Mouse (Mus musculus) thymus, adult 2 months (tissue): ENCODE data around the gene Swap70.

Source experiments
- CTCF ChIP-seq: fragments of 200-500 bp; IDR thresholded peaks from 2 replicates; pipeline ENCODE4 v1.5.1; 2012; ENCODE audit warnings: mild to moderate bottlenecking, control low read depth, low read length, moderate library complexity, borderline replicate concordance; ENCODE audit not compliant: control insufficient read depth, poor library complexity, insufficient read depth; ENCODE audit errors: extremely low read depth
- POLR2A ChIP-seq: fragments of 200-500 bp; IDR thresholded peaks from 2 replicates; pipeline ENCODE4 v1.6.1; 2012; ENCODE audit warnings: mild to moderate bottlenecking, low read length, control low read depth, moderate library complexity; ENCODE audit not compliant: control insufficient read depth, poor library complexity, insufficient read depth; ENCODE audit errors: extremely low read depth

- TF ChIP-seq POLR2A (no peak), CTCF (no peak)
These were observed 63.8 kb downstream of the Swap70 start for GRCm38 (mm10) chr7:110285076-110285848.
